Mouse (Mus musculus): ENCODE data around the gene Parp6.
A peak's percentile ranks its signal among the peaks of the same experiment; 100 is the strongest.

The Parp6 gene

DNA sequence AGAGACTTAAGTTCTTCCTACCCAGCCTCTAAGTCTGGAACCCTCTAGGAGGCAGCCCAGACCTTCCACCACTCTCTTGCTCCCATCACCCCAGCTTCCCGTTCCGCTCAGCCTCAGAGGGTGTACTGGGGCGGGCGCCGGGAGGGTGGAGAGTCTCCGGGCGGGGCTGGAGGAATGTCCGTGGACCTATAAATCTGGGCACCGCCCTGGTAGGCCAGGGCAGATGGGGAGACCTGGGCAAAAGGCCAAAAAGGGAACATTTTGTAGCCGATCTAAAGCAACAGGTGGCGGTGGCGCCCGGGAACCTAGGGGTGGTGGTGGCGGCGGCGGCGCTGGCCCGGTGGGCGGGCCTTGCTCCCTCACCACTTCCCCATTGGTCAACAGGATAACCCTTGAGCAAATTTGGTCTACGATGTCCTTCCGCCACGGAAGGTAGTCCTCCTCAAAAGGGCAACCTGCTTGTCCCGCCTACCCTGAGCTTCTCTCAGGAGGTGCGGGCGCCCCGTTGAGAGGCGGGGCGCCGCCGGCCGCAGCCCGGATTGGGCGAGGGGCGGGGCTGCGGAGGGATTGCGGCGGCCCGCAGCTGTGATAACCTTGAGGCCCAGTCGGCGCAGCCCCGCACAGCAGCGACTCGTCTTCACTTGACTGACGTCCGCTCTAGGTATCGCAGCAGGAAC is 39.0 kb downstream of the Parp6 start, which contains the start of gene Pkm:
Pkm (plus strand) TSS at position 411 of the 677 bp plus-strand sequence.
- peak; percentile 97 for DNase-seq (ENCODE audit: low spot score)

DNA sequence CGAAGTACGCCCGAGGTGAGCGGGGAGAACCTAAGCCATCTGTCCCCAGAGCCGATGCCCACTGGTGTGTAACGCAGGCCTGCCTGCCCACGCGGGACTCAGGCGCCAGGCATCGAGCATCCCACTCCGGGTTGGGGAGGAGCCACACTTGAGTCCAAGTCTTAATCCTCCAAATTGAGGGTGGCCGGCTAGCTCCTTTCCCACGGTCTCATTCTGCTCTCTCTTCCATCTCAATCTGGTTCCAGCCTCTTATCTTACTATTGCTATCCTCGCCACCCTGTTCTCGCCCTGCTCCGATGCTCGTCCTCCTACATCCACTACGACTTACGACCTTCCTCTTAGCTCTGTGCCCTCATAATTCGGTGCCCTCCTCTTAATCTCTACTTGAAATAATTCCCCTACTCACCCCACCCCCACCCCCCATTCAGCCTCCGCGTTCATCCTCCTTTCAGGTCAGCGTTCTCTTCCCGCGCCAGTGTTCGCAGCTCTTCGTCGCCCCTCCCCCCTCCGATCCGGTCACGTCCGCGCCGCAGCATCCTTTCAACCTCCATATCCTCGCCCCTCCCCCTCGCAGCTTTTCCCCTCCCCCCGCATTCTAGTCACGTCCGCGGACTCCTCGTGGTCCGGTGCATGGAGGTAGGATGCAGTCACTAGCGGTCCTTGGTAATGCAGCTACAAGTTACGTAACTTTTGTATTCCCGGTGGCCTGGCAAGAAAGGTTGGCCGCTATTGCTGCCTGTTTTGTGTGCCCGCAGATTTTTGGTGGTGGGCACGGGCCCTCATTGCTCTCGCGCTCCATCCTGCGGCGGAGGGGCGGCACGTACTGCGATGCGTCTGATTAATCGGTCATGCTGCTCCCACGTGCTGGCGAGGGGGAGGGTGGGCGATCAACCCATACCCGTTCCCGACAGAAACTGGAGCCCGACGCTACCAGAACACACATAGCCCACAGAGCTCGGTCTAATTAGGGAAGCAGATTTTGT is 39.8 kb downstream of the Parp6 start:
- peak; percentile 89 for DNase-seq (ENCODE audit: low spot score)

DNA sequence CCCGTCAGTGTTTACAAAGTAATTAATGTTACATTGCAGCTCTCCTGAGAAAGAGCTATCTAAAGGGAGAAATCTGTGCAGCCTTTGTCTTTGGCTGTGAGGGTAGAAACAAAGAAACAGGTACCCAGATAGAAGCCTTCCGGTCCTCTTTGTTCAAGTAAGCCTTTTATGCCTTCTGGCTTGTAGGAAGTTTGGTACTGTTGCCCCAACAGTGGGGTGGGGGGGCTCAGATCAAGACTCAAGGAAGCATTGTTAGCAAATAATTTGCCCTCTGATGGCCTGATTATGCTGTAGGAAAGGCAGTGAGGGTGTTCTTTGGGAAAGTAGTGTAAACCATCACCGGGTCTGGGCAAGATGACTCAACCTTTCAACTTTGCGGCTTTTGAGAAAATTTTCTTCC is 41.1 kb downstream of the Parp6 start:
- DNase-seq (ENCODE audit: low spot score) = peak; percentile 26

DNA sequence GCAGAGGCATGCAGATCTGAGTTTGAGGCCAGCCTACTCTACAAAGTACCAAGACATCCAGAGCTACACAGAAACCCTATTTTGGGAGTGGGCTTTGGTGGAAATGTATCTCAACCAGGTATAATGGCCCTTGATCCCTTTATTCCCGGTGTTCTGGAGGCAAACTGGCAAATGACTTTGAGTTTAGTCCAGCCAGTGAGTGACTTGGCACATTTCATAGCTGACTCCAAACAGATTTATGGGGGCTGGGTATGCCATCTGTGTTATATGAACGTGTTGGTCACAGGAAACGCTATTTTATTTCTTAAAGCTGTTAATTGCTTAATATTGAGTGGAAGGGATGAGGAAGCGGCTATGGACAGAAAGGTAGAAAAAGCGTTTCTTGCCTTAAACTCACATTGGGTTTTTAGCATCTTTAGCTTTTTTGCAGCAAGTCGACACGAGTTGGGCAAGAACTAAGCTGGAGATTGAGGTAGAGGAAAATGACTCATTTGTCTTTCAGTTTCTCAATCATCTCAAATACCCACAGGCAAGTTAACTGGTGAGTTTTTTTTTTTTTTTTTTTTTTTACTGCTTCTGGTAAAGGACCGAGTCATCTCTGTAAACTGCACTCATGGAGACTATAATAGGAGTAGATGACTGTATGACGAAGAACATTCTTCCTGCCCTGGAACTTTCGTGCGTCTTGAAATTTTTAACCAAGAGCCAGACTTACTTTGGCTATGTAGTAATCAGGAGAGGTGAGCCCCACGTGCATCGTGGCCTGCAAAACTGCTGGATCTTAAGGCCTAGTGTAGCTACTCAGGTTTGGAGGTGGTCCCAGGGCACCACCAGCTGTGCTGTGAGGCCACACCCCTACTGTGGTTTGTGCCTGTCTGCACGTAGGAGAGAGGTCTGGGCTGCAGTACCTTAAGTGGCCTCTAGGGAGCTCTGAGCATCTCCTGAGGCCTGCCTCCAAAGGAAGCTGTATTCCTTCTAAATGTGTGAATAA is 42.2 kb downstream of the Parp6 start:
- DNase-seq (ENCODE audit: low spot score) = peak; percentile 96

DNA sequence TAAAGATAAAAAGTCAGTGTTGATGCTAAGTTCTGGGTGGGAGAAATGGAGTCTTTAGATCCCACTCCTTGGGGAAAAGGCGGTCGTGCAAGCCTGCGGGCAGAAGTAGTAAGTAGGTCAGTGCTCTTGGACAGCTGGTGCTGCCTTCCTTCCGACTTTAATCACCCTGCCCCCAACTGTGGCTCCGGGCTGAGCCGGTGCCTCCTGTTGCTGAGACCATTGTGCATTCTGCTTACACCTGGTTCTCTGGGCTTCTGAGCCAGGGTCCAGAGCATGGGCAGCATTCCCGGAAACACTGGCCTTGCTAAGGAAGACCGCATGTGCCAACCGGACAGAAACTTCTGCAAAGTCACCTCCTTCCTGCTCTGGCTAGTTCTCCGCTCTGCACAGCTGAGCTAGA is 43.3 kb downstream of the Parp6 start:
- peak; percentile 77 for DNase-seq (ENCODE audit: low spot score)

DNA sequence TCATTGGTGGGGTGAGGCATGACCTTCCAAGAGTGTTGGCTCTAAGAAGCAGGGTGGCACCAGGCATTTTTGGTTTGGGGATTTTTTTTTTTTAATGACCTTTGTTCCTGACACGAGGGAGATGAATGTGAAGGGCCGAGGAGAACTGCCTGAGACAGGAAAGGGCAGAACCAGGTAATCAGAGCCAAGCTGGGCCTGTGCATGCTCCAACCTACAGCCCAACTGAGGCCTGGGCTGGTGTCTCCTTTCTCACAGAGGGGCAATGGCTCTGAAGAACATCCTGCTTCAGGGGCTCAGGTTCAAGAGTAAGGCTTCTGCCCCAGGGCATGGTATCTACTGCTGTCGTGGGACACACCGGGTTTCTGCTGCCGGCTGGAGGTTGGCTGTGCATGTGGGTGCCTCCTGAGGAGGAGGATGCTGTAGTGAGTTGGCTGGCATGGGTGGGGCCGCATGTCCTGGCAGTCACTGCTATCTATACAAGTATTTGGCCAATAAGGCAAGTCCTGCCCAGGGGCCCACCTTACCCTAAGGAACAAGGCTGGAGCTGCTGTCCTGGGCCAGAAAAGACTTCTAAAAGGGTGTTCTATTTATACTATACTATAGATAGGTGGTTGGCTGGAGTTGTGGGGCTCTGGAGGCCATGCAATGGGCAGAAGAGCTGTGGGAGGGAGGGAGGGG is 44.4 kb downstream of the Parp6 start:
- DNase-seq (ENCODE audit: low spot score) = no peak

DNA sequence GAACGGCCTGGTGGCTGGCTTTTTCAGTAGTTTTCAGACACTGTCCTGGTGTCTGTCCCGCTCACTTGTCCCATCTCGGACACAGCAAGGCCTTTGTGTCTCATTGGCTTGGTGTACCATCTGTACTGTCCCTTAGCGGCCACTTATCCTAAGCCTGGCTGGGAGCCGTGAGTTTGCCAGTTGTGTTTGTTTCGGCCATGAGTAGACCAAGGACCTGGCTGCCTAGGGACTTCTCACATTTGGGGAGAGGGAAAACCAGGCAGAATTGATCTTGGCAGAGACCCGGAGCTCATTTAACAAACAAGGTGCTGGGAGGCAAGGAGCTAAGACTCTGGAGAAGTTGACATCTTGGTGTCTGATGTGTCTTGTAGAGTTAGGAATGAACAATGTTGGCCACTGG is 46.1 kb downstream of the Parp6 start:
- no peak for DNase-seq (ENCODE audit: low spot score)

DNA sequence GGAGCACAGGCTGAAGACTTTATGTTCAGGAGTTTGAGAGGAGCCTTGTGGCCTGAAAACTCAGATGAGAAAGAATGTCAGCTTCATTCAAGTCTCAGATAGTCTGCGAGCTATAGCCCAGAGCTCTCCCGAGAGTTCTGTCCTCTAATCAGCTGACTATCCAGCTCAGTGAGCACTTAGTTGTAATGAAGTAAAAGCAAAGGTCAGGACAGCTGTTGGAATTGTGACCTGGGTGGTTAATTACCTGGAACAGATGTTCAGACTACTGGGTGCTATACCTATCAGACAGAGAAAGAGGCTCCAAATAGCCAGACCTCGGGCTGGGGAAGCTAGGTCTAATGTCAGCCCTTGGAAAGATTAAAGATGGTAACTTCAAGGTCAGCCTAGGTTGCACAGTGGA is 46.9 kb downstream of the Parp6 start:
- DNase-seq (ENCODE audit: low spot score) = peak; percentile 20

DNA sequence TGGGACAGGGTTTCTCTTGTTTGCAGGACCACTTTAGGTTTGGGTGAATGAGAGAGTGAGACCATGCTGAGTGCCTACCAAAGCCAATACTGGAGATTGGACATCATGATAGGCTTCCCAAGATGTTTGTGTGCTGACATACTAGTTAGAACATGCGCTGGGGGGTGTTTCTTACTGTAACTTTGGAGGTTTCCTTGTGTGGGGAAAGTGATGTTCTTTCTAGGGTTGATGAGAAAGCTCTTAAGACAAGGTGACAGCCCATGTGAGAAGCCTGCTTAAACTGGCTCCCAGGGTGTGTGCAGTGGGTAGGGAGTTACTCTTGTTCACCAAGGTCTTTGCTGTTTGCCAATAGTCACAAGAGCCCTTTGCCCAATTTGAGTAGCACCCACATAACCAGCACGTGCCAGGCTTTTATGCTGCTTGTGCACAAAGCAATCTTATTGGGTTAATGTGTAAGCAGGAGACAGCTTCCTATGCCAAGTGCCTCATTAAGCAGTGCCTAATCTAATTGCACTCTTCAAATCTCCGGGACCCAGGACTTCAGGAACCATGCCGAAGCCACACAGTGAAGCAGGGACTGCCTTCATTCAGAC is 47.7 kb downstream of the Parp6 start:
- no peak for DNase-seq (ENCODE audit: low spot score)

DNA sequence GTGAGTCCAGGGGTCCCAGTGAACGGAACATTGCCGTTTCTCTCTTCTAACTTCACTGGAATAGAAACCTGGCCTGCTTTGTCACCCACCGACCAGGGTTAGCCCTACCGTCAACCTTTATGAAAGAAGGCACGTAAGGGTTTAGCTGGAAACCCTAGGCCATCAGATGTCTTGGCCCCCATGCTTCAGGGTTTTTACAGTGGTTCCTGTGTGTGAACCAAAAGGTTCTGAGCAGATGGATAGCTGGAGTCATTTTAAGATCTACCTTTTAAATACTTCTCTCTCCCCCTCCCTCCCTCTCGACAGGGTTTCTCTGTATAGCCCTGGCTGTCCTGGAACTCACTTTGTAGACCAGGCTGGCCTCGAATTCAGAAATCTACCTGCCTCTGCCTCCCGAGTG is 48.9 kb downstream of the Parp6 start:
- no peak for DNase-seq (ENCODE audit: low spot score)

DNA sequence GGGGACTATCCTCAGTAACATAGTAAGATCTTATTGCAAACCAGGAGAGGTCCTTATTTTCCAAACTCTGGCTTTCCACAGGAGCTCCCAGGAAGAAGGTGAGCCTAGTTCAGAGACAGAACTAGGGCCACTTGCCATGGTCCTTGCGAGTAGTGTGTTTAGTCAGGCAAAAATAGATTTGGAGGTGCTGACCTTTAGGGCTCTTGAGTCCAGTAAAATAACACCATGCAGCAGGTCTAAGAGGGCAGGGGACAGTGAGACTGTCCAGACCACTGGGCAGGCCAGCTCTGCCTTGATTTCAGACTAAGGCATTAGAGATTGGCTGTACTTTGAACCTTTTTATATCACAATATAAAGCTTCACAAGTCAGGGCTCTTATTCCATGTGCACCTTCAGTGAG is 49.7 kb downstream of the Parp6 start:
- DNase-seq (ENCODE audit: low spot score) = no peak

DNA sequence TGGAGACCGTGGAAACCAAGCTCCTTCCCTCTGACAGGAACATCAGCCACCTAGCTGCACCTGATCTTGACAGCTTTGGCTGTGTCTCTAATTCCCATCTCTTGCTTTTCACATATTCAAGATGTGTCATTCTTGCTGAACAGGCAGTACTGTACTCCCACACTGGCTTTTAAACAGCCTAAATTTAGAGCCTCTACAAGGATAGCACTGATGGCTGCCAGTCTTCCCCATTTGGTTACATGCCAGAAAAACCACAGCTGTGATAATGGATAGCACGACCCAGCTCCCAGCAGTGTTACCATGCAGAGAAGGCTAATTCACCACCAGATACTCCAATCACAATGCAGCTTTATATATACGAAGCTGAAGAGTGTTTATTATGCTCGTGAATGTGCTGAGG is 50.2 kb downstream of the Parp6 start:
- DNase-seq (ENCODE audit: low spot score) = no peak

DNA sequence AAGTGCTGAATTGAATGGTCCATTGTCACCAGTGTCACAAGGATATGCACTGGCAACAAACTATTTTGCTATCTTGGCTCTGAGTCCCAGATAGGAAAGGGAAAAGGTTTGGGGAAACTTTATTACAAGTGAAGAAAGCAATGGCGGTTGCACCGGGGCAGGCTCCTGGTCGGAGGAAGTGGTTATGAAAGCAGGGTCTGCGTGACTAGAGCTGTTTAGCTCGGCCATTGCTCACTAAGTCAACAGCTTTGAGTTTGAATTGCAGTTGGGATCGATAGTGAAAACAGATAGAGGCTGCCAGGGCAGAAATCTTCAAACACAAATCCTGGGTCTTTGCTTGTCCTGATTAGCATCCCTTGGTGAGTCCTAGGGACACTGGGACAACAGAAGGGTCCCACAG is 50.8 kb downstream of the Parp6 start:
- no peak for DNase-seq (ENCODE audit: low spot score)

DNA sequence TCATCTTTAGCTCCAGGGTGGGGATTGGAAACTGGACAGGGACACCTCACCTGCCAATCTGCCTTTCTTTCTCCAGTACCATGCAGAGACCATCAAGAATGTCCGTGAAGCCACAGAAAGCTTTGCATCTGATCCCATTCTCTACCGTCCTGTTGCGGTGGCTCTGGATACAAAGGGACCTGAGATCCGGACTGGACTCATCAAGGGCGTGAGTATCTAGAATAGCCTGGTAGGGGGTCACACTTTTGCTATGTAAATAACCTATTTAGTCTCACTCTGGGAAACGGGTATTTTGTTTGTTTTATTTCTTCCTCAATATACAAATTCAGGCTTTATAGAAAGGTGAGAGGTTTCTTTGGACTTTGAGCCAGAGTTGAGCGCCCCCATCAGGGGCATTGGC is 51.4 kb downstream of the Parp6 start:
- no peak for DNase-seq (ENCODE audit: low spot score)

DNA sequence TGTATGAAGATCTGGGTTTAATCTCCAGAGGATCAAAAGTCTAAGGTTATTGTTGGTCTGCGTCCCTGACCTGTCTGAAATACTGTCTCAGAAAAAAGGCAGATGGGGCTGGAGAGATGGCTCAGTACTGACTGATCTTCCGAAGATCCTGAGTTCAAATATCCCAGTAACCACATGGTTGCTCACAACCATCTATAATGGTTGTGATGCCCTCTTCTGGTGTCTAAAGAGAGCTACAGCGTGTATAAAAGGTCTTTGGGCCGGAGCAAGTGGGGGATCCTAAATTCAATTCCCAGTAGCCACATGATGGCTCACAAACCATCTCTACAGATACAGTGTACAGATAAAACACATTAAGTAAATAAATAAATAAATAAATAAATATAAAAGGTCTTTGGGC is 52.1 kb downstream of the Parp6 start:
- DNase-seq (ENCODE audit: low spot score) = peak; percentile 56

DNA sequence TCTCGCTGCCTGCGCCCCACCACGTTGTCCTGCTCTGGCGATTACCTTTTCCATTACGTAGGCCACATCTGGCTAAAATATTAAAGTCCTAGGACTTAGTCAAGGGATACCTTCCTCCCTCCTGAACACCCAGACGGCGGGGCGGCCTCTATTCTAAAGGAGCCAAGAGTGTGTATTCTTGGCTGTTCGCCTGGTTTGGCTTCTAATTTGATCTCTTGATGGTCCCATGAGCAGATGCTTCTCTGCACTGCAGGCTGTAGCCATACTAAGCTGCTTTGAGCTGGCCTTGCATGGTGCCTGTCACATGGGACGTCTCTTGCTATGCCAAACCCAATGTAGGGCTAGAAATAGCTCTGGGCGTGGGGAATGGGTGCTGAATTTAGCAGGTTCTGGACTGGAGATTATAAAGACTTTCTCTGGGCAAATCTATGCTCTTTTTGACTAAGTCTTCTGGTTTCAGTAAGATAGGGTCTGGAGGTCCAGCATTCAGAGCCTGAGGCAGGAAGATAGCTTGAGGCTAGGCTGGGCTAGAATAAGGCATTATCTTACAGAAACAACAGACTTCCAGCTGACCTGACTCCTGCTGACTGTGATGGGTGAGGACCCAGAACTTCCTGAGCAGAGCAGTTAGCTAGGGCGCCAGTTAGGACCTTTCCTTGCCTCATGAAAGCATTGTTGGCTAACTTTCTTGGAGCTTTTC is 55.3 kb downstream of the Parp6 start:
- DNase-seq (ENCODE audit: low spot score) = no peak

DNA sequence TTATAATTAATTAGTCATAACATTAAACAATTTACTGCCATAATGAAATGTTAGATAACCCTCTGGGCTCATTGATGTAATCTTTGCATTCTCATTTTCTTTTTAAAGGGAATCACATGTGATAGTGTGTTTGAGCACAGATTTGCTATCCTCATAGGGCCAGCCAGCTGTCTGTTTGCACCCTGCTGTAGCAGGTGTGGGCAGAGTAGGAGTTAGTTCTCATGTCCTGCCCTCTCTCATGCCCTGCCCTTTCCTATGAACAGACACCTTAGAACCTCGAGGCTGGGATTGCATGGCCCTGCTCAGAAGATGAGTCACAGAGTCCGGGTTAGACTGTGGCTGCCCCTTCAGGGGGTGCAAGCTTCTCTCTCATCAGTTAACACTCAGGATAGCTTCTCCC is 56.3 kb downstream of the Parp6 start:
- no peak for DNase-seq (ENCODE audit: low spot score)

DNA sequence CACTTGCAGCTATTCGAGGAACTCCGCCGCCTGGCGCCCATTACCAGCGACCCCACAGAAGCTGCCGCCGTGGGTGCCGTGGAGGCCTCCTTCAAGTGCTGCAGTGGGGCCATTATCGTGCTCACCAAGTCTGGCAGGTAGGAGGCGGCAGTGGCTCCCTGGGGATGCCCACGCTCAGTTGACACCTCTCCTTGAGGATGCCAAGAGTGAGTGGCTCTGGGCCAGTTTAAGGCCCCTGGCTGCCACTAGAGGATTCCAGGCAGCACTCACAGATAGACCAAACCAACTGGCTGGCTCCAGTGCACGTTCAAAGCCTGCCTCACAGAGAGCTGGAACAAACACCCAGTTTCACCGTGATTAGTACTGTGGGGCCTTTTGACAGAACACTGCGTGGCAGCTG is 58.5 kb downstream of the Parp6 start:
- DNase-seq (ENCODE audit: low spot score) = no peak

DNA sequence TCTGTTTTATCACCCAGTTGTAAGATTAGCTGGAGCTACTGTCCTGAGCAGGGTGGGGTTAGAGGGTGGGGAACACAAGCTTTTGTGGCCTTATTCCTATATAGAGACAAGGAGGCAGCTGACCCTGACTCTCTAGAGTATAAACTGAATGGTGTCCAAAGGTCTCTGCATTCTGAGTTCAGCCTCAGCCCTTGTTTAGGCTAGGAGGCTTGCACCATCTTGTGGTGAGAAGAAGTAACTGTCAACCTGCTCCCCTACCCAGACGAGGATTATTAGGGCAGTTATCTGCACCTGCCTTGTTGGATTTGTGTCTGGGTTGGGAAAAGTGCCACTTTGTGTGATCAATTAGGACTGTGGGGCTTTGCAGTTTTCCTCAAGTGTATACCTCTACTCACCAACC is 61.2 kb downstream of the Parp6 start:
- peak; percentile 63 for DNase-seq (ENCODE audit: low spot score)
